Mouse (Mus musculus): ENCODE results near the gene Relb. TPM values are rescaled to one million over a fixed set of nuclear protein-coding genes. Genes with fewer than 3 reads are reported as not detected.

Relb gene
- polyA plus RNA-seq, 1 experiment from 2014 or later: 3.6 TPM

DNA sequence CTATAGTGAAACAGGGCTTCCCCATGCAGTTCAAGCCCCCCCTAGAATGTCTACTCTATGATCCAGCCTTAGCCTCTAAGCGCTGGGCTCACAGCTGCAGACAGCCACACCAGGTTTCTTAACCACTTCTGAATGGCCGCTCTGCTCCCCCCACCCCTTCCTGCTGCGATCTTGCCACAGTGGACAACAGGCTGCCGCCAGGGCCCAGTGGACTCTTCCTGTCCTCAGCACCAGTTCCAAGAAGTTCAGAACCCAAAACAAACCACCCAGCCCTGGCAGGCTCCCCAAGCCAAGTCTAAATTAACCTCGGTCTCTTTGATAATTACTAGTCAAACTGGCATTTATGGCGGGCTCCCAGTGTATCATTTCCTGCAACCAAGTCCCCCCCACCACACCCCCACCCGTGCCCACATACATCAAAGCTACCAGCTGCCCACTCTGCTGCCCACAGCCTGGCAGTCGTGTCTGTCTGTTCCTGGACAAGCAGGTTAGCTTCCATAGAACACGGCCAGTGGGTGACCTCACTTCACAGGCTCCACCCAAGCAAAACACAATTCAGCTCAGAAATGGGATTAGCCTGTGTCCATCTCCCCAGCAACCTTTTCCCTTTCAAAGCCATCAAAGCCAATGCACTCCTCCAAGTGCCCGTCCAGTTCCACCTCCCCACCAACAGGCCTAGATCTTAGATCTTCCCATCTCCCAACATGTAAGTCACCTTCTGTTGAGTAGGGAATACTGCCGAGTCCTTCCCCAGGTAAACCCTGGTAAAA is 68.6 kb downstream of the Relb start:
- Histone ChIP-seq H3K27me3 (no peaks in the 10 kb centered on the region), H3K36me3 (replicated peaks) (peaks cover 32% of the 10 kb centered on the region), H3K4me2 (peak overlapping the region; percentile 99), H3K9ac (peak overlapping the region; percentile 96), H3K27ac (no peak overlapping the region), H3K4me3 (replicated peaks) (peak overlapping the region; percentile 98), H3K4me1 (peaks cover 48% of the 10 kb centered on the region), H3K9me3 (peaks cover 6% of the 10 kb centered on the region; the same call in 1 of the 2 replicates)
- 23% methylated on average over 11 of the region's 11 CpGs for WGBS
- ATAC-seq (ENCODE audit: low FRiP score): no peak

- Histone ChIP-seq H3K9me3 (no peaks in the 10 kb centered on the region), H3K9ac (0 out of 2 replicates have a peak overlapping the region, but pooled peaks have one; percentile 44), H3K4me2 (peak overlapping the region; percentile 99; the same call in 1 of the 2 replicates), H3K4me1 (peaks cover 48% of the 10 kb centered on the region), H3K27me3 (no peaks in the 10 kb centered on the region), H3K36me3 (replicated peaks) (peaks cover 24% of the 10 kb centered on the region), H3K27ac (no peak overlapping the region), H3K4me3 (replicated peaks) (no peak overlapping the region)
- 39% methylated on average over 2 of the region's 2 CpGs for WGBS
- no peak for ATAC-seq (ENCODE audit: low FRiP score)
Observed at GRCm38 (mm10) chr7:19558965-19559364, 70.3 kb downstream of the Relb start.

GRCm38 (mm10) chr7:19557982-19558900 is 71.0 kb downstream of the Relb start:
- Histone ChIP-seq H3K27ac (no peak overlapping the region), H3K36me3 (replicated peaks) (peaks cover 31% of the 10 kb centered on the region), H3K9ac (peak overlapping the region; percentile 44; the same call in 1 of the 2 replicates), H3K4me2 (peak overlapping the region; percentile 10; the same call in 1 of the 2 replicates), H3K4me3 (replicated peaks) (no peak overlapping the region), H3K27me3 (no peaks in the 10 kb centered on the region), H3K9me3 (no peaks in the 10 kb centered on the region), H3K4me1 (peaks cover 42% of the 10 kb centered on the region)
- ATAC-seq (ENCODE audit: low FRiP score): no peak
- 93% methylated on average over 6 of the region's 6 CpGs for WGBS

GRCm38 (mm10) chr7:19557086-19557485 is 72.2 kb downstream of the Relb start:
- Histone ChIP-seq H3K4me2 (no peak overlapping the region), H3K4me3 (replicated peaks) (no peak overlapping the region), H3K27ac (no peak overlapping the region), H3K4me1 (peaks cover 42% of the 10 kb centered on the region), H3K9ac (no peak overlapping the region), H3K9me3 (no peaks in the 10 kb centered on the region), H3K36me3 (replicated peaks) (peaks cover 40% of the 10 kb centered on the region), H3K27me3 (no peaks in the 10 kb centered on the region)
- no peak for ATAC-seq (ENCODE audit: low FRiP score)
- 97% methylated on average over 2 of the region's 2 CpGs for WGBS

Other genes with a start within 250 kb of the Relb start
- gene Ercc2, start 247.4 kb downstream of the Relb start, polyA plus RNA-seq (2016; fragmentation: Nextera tagmentation; extraction: Ambion mirVana): 23.3 and 23.7 TPM in 2 replicates
- 2.8 and 5.4 TPM in 2 replicates for gene Klc3, start 225.3 kb downstream of the Relb start, polyA plus RNA-seq (2016; fragmentation: Nextera tagmentation; extraction: Ambion mirVana)
- not detected in 2 replicates for gene Ckm, start 224.7 kb downstream of the Relb start, polyA plus RNA-seq (2016; fragmentation: Nextera tagmentation; extraction: Ambion mirVana)
- gene Mark4, start 170.6 kb downstream of the Relb start, polyA plus RNA-seq (2016; fragmentation: Nextera tagmentation; extraction: Ambion mirVana): 14.0 and 14.3 TPM in 2 replicates
- gene Exoc3l2, start 166.1 kb downstream of the Relb start, polyA plus RNA-seq (2016; fragmentation: Nextera tagmentation; extraction: Ambion mirVana): 0.51 and 0.69 TPM in 2 replicates
- gene Bloc1s3, start 121.1 kb downstream of the Relb start, polyA plus RNA-seq (2016; fragmentation: Nextera tagmentation; extraction: Ambion mirVana): 3.5 and 3.9 TPM in 2 replicates
- 43.6 and 47.5 TPM in 2 replicates for gene Trappc6a, start 121.0 kb downstream of the Relb start, polyA plus RNA-seq (2016; fragmentation: Nextera tagmentation; extraction: Ambion mirVana)
- 0.17 TPM in 1 of 2 replicates, not detected in the other for gene Nkpd1, start 111.6 kb downstream of the Relb start, polyA plus RNA-seq (2016; fragmentation: Nextera tagmentation; extraction: Ambion mirVana)
- gene Ppp1r37, start 66.4 kb downstream of the Relb start, polyA plus RNA-seq (2016; fragmentation: Nextera tagmentation; extraction: Ambion mirVana): 34.9 and 35.4 TPM in 2 replicates
- gene Zfp296, start 52.2 kb downstream of the Relb start, polyA plus RNA-seq (2016; fragmentation: Nextera tagmentation; extraction: Ambion mirVana): 0.18 and 0.34 TPM in 2 replicates
- gene Gemin7, start 51.8 kb downstream of the Relb start, polyA plus RNA-seq (2016; fragmentation: Nextera tagmentation; extraction: Ambion mirVana): 120 and 125 TPM in 2 replicates
- 66.3 and 67.6 TPM in 2 replicates for gene Clasrp, start 25.0 kb downstream of the Relb start, polyA plus RNA-seq (2016; fragmentation: Nextera tagmentation; extraction: Ambion mirVana)
- 85.6 and 87.6 TPM in 2 replicates for gene Clptm1, start 35.6 kb upstream of the Relb start, polyA plus RNA-seq (2016; fragmentation: Nextera tagmentation; extraction: Ambion mirVana)
- not detected in 2 replicates for gene Apoc2, start 48.5 kb upstream of the Relb start, polyA plus RNA-seq (2016; fragmentation: Nextera tagmentation; extraction: Ambion mirVana)
- gene Gm44805, start 52.0 kb upstream of the Relb start, polyA plus RNA-seq (2016; fragmentation: Nextera tagmentation; extraction: Ambion mirVana): not detected in 2 replicates
- gene Apoc4, start 52.0 kb upstream of the Relb start, polyA plus RNA-seq (2016; fragmentation: Nextera tagmentation; extraction: Ambion mirVana): not detected in 2 replicates
- 0.73 and 1.2 TPM in 2 replicates for gene Apoc1, start 63.2 kb upstream of the Relb start, polyA plus RNA-seq (2016; fragmentation: Nextera tagmentation; extraction: Ambion mirVana)
- 115 and 128 TPM in 2 replicates for gene Apoe, start 69.8 kb upstream of the Relb start, polyA plus RNA-seq (2016; fragmentation: Nextera tagmentation; extraction: Ambion mirVana)
- gene Tomm40, start 86.0 kb upstream of the Relb start, polyA plus RNA-seq (2016; fragmentation: Nextera tagmentation; extraction: Ambion mirVana): 136 and 149 TPM in 2 replicates
- gene Nectin2, start 121.0 kb upstream of the Relb start, polyA plus RNA-seq (2016; fragmentation: Nextera tagmentation; extraction: Ambion mirVana): 45.9 and 47.3 TPM in 2 replicates
- 8.9 and 10.9 TPM in 2 replicates for gene Bcam, start 141.6 kb upstream of the Relb start, polyA plus RNA-seq (2016; fragmentation: Nextera tagmentation; extraction: Ambion mirVana)
- 0.47 and 0.56 TPM in 2 replicates for gene Cblc, start 167.4 kb upstream of the Relb start, polyA plus RNA-seq (2016; fragmentation: Nextera tagmentation; extraction: Ambion mirVana)
- gene Bcl3, start 193.3 kb upstream of the Relb start, polyA plus RNA-seq (2016; fragmentation: Nextera tagmentation; extraction: Ambion mirVana): 0.62 and 0.96 TPM in 2 replicates
- gene Gm19345, start 222.6 kb upstream of the Relb start, polyA plus RNA-seq (2016; fragmentation: Nextera tagmentation; extraction: Ambion mirVana): 0.65 and 1.3 TPM in 2 replicates
- not detected in 2 replicates for gene Ceacam16, start 231.9 kb upstream of the Relb start, polyA plus RNA-seq (2016; fragmentation: Nextera tagmentation; extraction: Ambion mirVana)

Data from forebrain, embryonic 12.5 days (tissue).